Mouse (Mus musculus): ENCODE measurements around the gene Ybx2. TPM values are rescaled to one million over a fixed set of nuclear protein-coding genes. Genes with fewer than 3 reads are reported as not detected.

Ybx2 gene
- total and polyA plus RNA-seq, 2 experiments = not detected

- H3K27ac ChIP-seq (replicated peaks; ENCODE audit: insufficient read depth, low read depth, low read length) = no peak overlapping the region
- H3K79me2 ChIP-seq (ENCODE audit: control insufficient read depth, insufficient read depth, low read length) = no peaks in the 10 kb centered on the region
- WGBS = 5% methylated on average over 30 of the region's 30 CpGs
- TF ChIP-seq CTCF (IDR thresholded peaks at IDR 0.05; ENCODE audit: low read depth, low read length) (no peak), POLR2A (IDR thresholded peaks at IDR 0.05; ENCODE audit: extremely low read depth, insufficient read depth, low read length) (no peak)
- H3K9ac ChIP-seq (ENCODE audit: low read depth, low read length) = no peak overlapping the region
- H3K27me3 ChIP-seq (ENCODE audit: control insufficient read depth, insufficient read depth, low read length) = peaks cover 14% of the 10 kb centered on the region
- no peak overlapping the region for H3K4me3 ChIP-seq (ENCODE audit: insufficient read depth, low read depth, low read length)
- no peaks in the 10 kb centered on the region for H3K36me3 ChIP-seq (ENCODE audit: control insufficient read depth, insufficient read depth, low read length)
- no peak for DNase-seq (ENCODE audit: extremely low read depth, low read depth, low spot score)
- peaks cover 5% of the 10 kb centered on the region for H3K4me1 ChIP-seq (ENCODE audit: control insufficient read depth, insufficient read depth, low read length)
These were observed 560 bp downstream of the Ybx2 start for GRCm38 (mm10) chr11:69936156-69936555.

GRCm38 (mm10) chr11:69936714-69937347, 1.2 kb downstream of the Ybx2 start:
- peaks cover 5% of the 10 kb centered on the region for H3K4me1 ChIP-seq (ENCODE audit: control insufficient read depth, insufficient read depth, low read length)
- DNase-seq (ENCODE audit: extremely low read depth, low read depth, low spot score) = no peak
- no peak for TF ChIP-seq POLR2A (IDR thresholded peaks at IDR 0.05; ENCODE audit: extremely low read depth, insufficient read depth, low read length)
- TF ChIP-seq CTCF (IDR thresholded peaks at IDR 0.05; ENCODE audit: low read depth, low read length) = no peak
- no peaks in the 10 kb centered on the region for H3K79me2 ChIP-seq (ENCODE audit: control insufficient read depth, insufficient read depth, low read length)
- 26% methylated on average over 9 of the region's 9 CpGs for WGBS
- no peak overlapping the region for H3K27ac ChIP-seq (replicated peaks; ENCODE audit: insufficient read depth, low read depth, low read length)
- no peak overlapping the region for H3K9ac ChIP-seq (ENCODE audit: low read depth, low read length)
- no peaks in the 10 kb centered on the region for H3K36me3 ChIP-seq (ENCODE audit: control insufficient read depth, insufficient read depth, low read length)
- H3K27me3 ChIP-seq (ENCODE audit: control insufficient read depth, insufficient read depth, low read length) = peaks cover 14% of the 10 kb centered on the region
- no peak overlapping the region for H3K4me3 ChIP-seq (ENCODE audit: insufficient read depth, low read depth, low read length)

- TF ChIP-seq POLR2A (IDR thresholded peaks at IDR 0.05; ENCODE audit: extremely low read depth, insufficient read depth, low read length) (no peak), CTCF (IDR thresholded peaks at IDR 0.05; ENCODE audit: low read depth, low read length) (no peak)
- Histone ChIP-seq H3K4me1 (ENCODE audit: control insufficient read depth, insufficient read depth, low read length) (peaks cover 5% of the 10 kb centered on the region), H3K27me3 (ENCODE audit: control insufficient read depth, insufficient read depth, low read length) (peaks cover 14% of the 10 kb centered on the region), H3K36me3 (ENCODE audit: control insufficient read depth, insufficient read depth, low read length) (no peaks in the 10 kb centered on the region), H3K27ac (replicated peaks; ENCODE audit: insufficient read depth, low read depth, low read length) (no peak overlapping the region), H3K79me2 (ENCODE audit: control insufficient read depth, insufficient read depth, low read length) (no peaks in the 10 kb centered on the region), H3K9ac (ENCODE audit: low read depth, low read length) (no peak overlapping the region), H3K4me3 (ENCODE audit: insufficient read depth, low read depth, low read length) (no peak overlapping the region)
- no peak for DNase-seq (ENCODE audit: extremely low read depth, low read depth, low spot score)
- WGBS = 68% methylated on average over 4 of the region's 4 CpGs
These were observed 1.8 kb downstream of the Ybx2 start for GRCm38 (mm10) chr11:69937385-69937784.

GRCm38 (mm10) chr11:69937834-69938233, 2.2 kb downstream of the Ybx2 start:
- no peak overlapping the region for H3K9ac ChIP-seq (ENCODE audit: low read depth, low read length)
- H3K36me3 ChIP-seq (ENCODE audit: control insufficient read depth, insufficient read depth, low read length) = no peaks in the 10 kb centered on the region
- H3K4me3 ChIP-seq (ENCODE audit: insufficient read depth, low read depth, low read length) = no peak overlapping the region
- no peak for DNase-seq (ENCODE audit: extremely low read depth, low read depth, low spot score)
- peaks cover 14% of the 10 kb centered on the region for H3K27me3 ChIP-seq (ENCODE audit: control insufficient read depth, insufficient read depth, low read length)
- H3K4me1 ChIP-seq (ENCODE audit: control insufficient read depth, insufficient read depth, low read length) = peaks cover 5% of the 10 kb centered on the region
- no peak overlapping the region for H3K27ac ChIP-seq (replicated peaks; ENCODE audit: insufficient read depth, low read depth, low read length)
- WGBS = 82% methylated on average over 5 of the region's 5 CpGs
- H3K79me2 ChIP-seq (ENCODE audit: control insufficient read depth, insufficient read depth, low read length) = no peaks in the 10 kb centered on the region
- no peak for TF ChIP-seq CTCF (IDR thresholded peaks at IDR 0.05; ENCODE audit: low read depth, low read length)

DNA sequence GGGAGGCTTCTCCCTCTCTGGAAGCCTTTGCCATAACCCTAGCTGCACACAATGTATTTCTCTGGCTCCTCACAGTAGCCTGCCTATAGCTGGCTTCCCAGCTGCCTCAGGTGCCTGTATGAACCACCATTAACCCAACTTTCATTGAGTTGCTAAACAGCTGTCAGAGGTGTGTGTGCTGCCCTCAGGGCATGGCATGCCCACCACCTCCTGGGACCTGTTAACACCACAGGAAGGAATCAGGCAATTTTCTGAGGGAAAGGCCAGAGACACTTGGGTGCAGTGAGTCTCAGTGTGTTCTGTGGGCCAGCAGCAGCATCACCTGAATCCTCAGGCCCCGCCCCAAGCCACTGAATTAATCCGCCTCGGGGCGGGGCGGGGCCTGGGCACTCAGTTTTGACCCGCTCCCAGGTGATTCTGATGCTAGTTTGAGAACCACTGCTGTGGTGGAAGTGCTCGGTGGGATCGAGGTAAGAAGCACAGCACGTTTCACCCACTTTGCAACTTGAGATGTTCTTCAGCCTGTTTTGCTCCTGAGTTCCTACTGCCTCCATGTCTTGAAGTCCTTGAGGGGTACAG, 2.9 kb downstream of the Ybx2 start:
- Histone ChIP-seq H3K4me1 (ENCODE audit: control insufficient read depth, insufficient read depth, low read length) (peaks cover 5% of the 10 kb centered on the region), H3K9ac (ENCODE audit: low read depth, low read length) (no peak overlapping the region), H3K36me3 (ENCODE audit: control insufficient read depth, insufficient read depth, low read length) (no peaks in the 10 kb centered on the region), H3K79me2 (ENCODE audit: control insufficient read depth, insufficient read depth, low read length) (no peaks in the 10 kb centered on the region), H3K27me3 (ENCODE audit: control insufficient read depth, insufficient read depth, low read length) (peaks cover 14% of the 10 kb centered on the region), H3K4me3 (ENCODE audit: insufficient read depth, low read depth, low read length) (no peak overlapping the region), H3K27ac (replicated peaks; ENCODE audit: insufficient read depth, low read depth, low read length) (no peak overlapping the region)
- TF ChIP-seq CTCF (IDR thresholded peaks at IDR 0.05; ENCODE audit: low read depth, low read length) (no peak), POLR2A (IDR thresholded peaks at IDR 0.05; ENCODE audit: extremely low read depth, insufficient read depth, low read length) (no peak)
- DNase-seq (ENCODE audit: extremely low read depth, low read depth, low spot score) = no peak
- WGBS = 52% methylated on average over 9 of the region's 9 CpGs

DNA sequence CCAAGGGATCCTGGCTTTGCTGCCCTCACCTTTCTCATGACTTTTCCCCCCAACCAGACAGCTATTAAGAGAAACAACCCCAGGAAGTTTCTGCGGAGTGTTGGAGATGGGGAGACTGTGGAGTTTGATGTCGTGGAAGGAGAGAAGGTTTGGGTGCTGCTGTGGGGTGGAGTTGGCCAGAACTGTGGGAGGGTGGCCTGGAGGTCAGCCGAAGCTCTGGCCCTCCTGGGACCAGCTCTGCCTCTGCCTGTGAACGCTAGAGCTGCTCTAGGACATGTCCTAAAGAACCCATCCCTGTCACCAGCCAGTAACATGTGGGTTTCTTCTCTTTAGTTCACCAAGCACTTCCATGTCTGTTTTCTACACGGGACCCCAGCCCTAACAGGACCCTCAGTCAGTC, 3.6 kb downstream of the Ybx2 start:
- Histone ChIP-seq H3K4me3 (ENCODE audit: insufficient read depth, low read depth, low read length) (no peak overlapping the region), H3K79me2 (ENCODE audit: control insufficient read depth, insufficient read depth, low read length) (no peaks in the 10 kb centered on the region), H3K4me1 (ENCODE audit: control insufficient read depth, insufficient read depth, low read length) (peaks cover 5% of the 10 kb centered on the region), H3K27ac (replicated peaks; ENCODE audit: insufficient read depth, low read depth, low read length) (no peak overlapping the region), H3K36me3 (ENCODE audit: control insufficient read depth, insufficient read depth, low read length) (no peaks in the 10 kb centered on the region), H3K27me3 (ENCODE audit: control insufficient read depth, insufficient read depth, low read length) (peaks cover 14% of the 10 kb centered on the region), H3K9ac (ENCODE audit: low read depth, low read length) (no peak overlapping the region)
- 64% methylated on average over 5 of the region's 5 CpGs for WGBS
- TF ChIP-seq POLR2A (IDR thresholded peaks at IDR 0.05; ENCODE audit: extremely low read depth, insufficient read depth, low read length) = no peak
- TF ChIP-seq CTCF (IDR thresholded peaks at IDR 0.05; ENCODE audit: low read depth, low read length) = no peak
- no peak for DNase-seq (ENCODE audit: extremely low read depth, low read depth, low spot score)

All from liver, adult 2 months (tissue).